Comparison of ENCODE assay signal across 8 mouse cellular contexts in the genomic region with DNA sequence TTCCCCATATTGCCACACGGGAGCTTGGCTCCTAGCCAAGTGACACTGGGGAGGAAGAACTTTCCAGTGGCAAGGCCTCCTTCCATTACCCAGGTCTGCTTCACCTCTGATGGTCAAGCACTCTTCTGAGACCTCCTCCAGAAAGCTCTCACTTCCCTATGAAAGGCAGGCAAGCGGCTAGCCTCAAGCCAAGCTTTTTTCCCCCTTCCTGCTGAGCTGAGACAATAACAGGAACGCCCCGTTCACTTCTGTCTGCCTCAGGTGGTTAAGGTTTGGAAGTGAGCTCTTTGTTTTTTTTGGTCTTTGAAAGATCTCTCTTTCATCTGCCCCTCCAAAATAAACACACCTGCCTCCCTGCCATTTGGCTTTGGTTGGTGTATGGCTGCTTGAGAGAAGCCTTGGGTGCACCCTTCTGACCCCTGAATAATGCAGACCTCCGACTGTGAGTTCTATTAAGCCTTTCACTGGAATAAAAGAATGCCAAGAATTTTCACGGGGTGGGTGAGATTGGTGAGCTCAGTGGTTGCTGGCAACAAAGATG. TPM values are rescaled to one million over a fixed set of nuclear protein-coding genes. Genes with fewer than 3 reads are reported as not detected.
DNase-seq lines count a peak whose midpoint lies in the region; ATAC-seq lines count a peak whose summit lies in the region.

TSS of gene Pef1 (plus strand) at position 448 of the 541 bp plus-strand sequence.

- peaks cover 10% of the 10 kb centered on the region; the same call in 1 of the 2 replicates for H3K36me3 ChIP-seq in limb, embryonic 13.5 days
- H3K36me3 ChIP-seq in midbrain, embryonic 14.5 days (ENCODE audit: control insufficient read depth, insufficient read depth, low read length) = no peaks in the 10 kb centered on the region

- 4% methylated on average over 6 of the region's 6 CpGs for WGBS in limb, embryonic 13.5 days
- 5% methylated on average over 6 of the region's 6 CpGs for WGBS in midbrain, embryonic 14.5 days

- no peak for DNase-seq in urinary bladder, adult 2 months (ENCODE audit: low spot score)
- DNase-seq in urinary bladder, postnatal 14 days (ENCODE audit: low spot score) = no peak
- DNase-seq in heart, postnatal 25 days (ENCODE audit: low spot score) = no peak
- DNase-seq in midbrain, embryonic 14.5 days = no peak
- DNase-seq in frontal cortex, postnatal 14 days (ENCODE audit: low spot score in 2 of 2) = no peak
- DNase-seq in cerebellum, postnatal 36 days = no peak

- no peak within 1 kb of the TSS for H3K4me3 ChIP-seq in limb, embryonic 13.5 days
- H3K4me3 ChIP-seq in midbrain, embryonic 14.5 days (replicated peaks; ENCODE audit: low read depth, low read length) = no peak within 1 kb of the TSS

- peaks cover 12% of the 10 kb centered on the region for H3K27me3 ChIP-seq in limb, embryonic 13.5 days
- 0 out of 2 replicates have a peak, but pooled peaks cover 3% of the 10 kb centered on the region for H3K27me3 ChIP-seq in midbrain, embryonic 14.5 days (ENCODE audit: control insufficient read depth, insufficient read depth, low read length)

- peaks cover 22% of the 10 kb centered on the region for H3K4me1 ChIP-seq in limb, embryonic 13.5 days
- H3K4me1 ChIP-seq in midbrain, embryonic 14.5 days (ENCODE audit: control insufficient read depth, insufficient read depth, low read length) = 0 out of 2 replicates have a peak, but pooled peaks cover 2% of the 10 kb centered on the region

- H3K4me2 ChIP-seq in limb, embryonic 13.5 days (replicated peaks) = no peak within 1 kb of the TSS
- H3K4me2 ChIP-seq in midbrain, embryonic 14.5 days (ENCODE audit: low read length) = no peak within 1 kb of the TSS

- H3K27ac ChIP-seq in limb, embryonic 13.5 days = no peak within 1 kb of the TSS
- no peak within 1 kb of the TSS for H3K27ac ChIP-seq in midbrain, embryonic 14.5 days (replicated peaks; ENCODE audit: low read depth, low read length)

- H3K9ac ChIP-seq in limb, embryonic 13.5 days = no peak within 1 kb of the TSS; the same call in 1 of the 2 replicates
- H3K9ac ChIP-seq in midbrain, embryonic 14.5 days (replicated peaks; ENCODE audit: low read length) = no peak within 1 kb of the TSS

- H3K9me3 ChIP-seq in limb, embryonic 13.5 days = no peaks in the 10 kb centered on the region
- no peaks in the 10 kb centered on the region for H3K9me3 ChIP-seq in midbrain, embryonic 14.5 days (ENCODE audit: control insufficient read depth, low read length)

- ATAC-seq in erythroblast, adult 5-6 weeks (replicated peaks; ENCODE audit: low FRiP score, poor library complexity, severe bottlenecking) = no peak
- no peak for ATAC-seq in limb, embryonic 13.5 days (ENCODE audit: low FRiP score, low read depth)
- no peak for ATAC-seq in midbrain, embryonic 14.5 days (ENCODE audit: low FRiP score, low TSS enrichment)

- intact Hi-C loops in heart, postnatal 25 days (cut with DNase I) = no loop called here

RNA-seq across cellular contexts. Expression of gene Pef1, which starts in this region (rescaled TPM):
- polyA plus RNA-seq in urinary bladder, adult 2 months (2012; rRNA removed) = 73.2 and 82.1 TPM in 2 replicates
- 43.0 and 50.8 TPM in 2 replicates for total RNA-seq in erythroblast, adult 5-6 weeks (2015; ENCODE audit: low replicate concordance)
- 14.6 and 29.5 TPM in 2 replicates for total RNA-seq in erythroblast, adult 5-6 weeks (2017; ENCODE audit: low replicate concordance)
- 10 to 100 TPM; 34.7 to 36.6 TPM for total RNA-seq in heart, postnatal 25 days (2021)
- 64.1 and 64.3 TPM in 2 replicates for polyA plus RNA-seq in limb, embryonic 13.5 days (2015; fragmentation: Nextera tagmentation; extraction: Ambion mirVana)
- polyA plus RNA-seq in midbrain, embryonic 14.5 days (2014; fragmentation: Nextera tagmentation; extraction: Ambion mirVana) = 68.8 and 71.6 TPM in 2 replicates
